Mouse (Mus musculus): Measurements from ENCODE around the gene Tie1. TPM values are rescaled to one million over a fixed set of nuclear protein-coding genes. Genes with fewer than 3 reads are reported as not detected.
A peak's percentile ranks its signal among the peaks of the same experiment; 100 is the strongest.

Gene Tie1
- polyA plus RNA-seq, 1 experiment from 2014 or later = 21.8 TPM

- peak overlapping the region; percentile 48 for H3K4me3 ChIP-seq (ENCODE audit: low read length)
- H3K4me1 ChIP-seq (ENCODE audit: control insufficient read depth, insufficient read depth, low read length) = peaks cover 10% of the 10 kb centered on the region; the same call in 1 of the 2 replicates
- H3K9me3 ChIP-seq (ENCODE audit: control insufficient read depth, low read length) = no peaks in the 10 kb centered on the region
- 25% methylated on average over 24 of the region's 24 CpGs for WGBS
- peak overlapping the region; percentile 66 for H3K9ac ChIP-seq (ENCODE audit: low read depth, low read length)
- H3K27me3 ChIP-seq (replicated peaks; ENCODE audit: control insufficient read depth, insufficient read depth, low read length) = no peaks in the 10 kb centered on the region
- H3K27ac ChIP-seq (ENCODE audit: low read length) = no peak overlapping the region
- peak; percentile 54 for ATAC-seq
- H3K4me2 ChIP-seq (ENCODE audit: low read depth, low read length) = peak overlapping the region; percentile 80
- H3K36me3 ChIP-seq (ENCODE audit: control insufficient read depth, insufficient read depth, low read length) = no peaks in the 10 kb centered on the region
These were observed 43.3 kb downstream of the Tie1 start for GRCm38 (mm10) chr4:118446415-118447153.

DNA sequence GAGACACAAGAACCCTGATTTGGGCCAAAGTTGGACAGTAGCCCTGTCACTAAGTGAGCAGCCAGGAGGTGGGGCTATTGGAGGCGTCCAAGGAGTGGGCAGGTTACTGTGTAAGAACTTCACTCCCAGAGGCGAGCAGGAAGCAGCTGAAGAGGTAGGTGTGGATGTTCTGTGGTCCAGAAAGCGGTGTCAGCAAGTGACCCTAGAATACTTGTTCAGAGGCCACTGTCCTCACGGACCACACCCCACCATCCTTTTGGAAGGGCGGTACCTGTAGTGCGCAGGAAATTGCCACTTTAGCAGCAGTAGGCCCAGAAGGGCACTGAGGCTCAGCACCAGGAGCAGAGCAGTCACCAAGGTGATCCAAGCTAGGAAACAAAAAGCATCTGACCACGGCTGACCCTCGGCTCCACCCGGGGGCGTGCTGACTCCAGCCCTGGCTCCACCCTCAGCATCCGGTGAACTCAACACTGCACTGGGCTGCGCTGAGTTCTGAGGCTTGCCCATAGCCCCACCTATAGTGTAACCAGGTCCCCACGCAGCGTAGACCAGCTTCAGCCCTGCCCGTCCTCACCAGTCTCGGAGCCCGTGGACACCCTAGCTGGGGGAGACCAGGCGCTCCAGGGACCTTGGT, 44.0 kb downstream of the Tie1 start:
- H3K4me1 ChIP-seq (ENCODE audit: control insufficient read depth, insufficient read depth, low read length) = peaks cover 10% of the 10 kb centered on the region; the same call in 1 of the 2 replicates
- H3K27ac ChIP-seq (ENCODE audit: low read length) = no peak overlapping the region
- no peaks in the 10 kb centered on the region for H3K27me3 ChIP-seq (replicated peaks; ENCODE audit: control insufficient read depth, insufficient read depth, low read length)
- 24% methylated on average over 18 of the region's 18 CpGs for WGBS
- peak overlapping the region; percentile 80 for H3K4me2 ChIP-seq (ENCODE audit: low read depth, low read length)
- no peaks in the 10 kb centered on the region for H3K36me3 ChIP-seq (ENCODE audit: control insufficient read depth, insufficient read depth, low read length)
- H3K9ac ChIP-seq (ENCODE audit: low read depth, low read length) = peak overlapping the region; percentile 66
- ATAC-seq = peak; percentile 85
- peak overlapping the region; percentile 48 for H3K4me3 ChIP-seq (ENCODE audit: low read length)
- no peaks in the 10 kb centered on the region for H3K9me3 ChIP-seq (ENCODE audit: control insufficient read depth, low read length)

DNA sequence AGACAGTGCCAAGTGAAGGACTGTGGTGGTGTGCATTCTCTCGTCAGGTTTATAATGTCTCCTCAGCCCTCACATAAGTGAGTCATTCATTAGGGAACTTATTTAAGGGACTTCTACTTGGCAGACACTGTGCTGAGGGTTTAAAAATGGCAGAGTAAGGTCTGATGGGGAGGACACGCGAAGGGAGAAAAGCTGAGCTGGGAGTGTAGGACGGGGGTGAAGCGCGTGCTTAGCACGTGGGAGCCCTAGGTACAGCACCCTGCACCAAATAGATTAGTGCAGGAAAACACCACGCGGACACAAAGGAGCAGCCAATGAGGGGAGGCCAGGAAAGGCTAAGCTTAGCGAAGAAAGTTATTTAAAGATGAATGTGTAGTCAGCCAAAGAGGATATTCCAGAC, 44.8 kb downstream of the Tie1 start:
- Histone ChIP-seq H3K9ac (ENCODE audit: low read depth, low read length) (no peak overlapping the region), H3K9me3 (ENCODE audit: control insufficient read depth, low read length) (no peaks in the 10 kb centered on the region), H3K36me3 (ENCODE audit: control insufficient read depth, insufficient read depth, low read length) (no peaks in the 10 kb centered on the region), H3K27ac (ENCODE audit: low read length) (no peak overlapping the region), H3K4me2 (ENCODE audit: low read depth, low read length) (no peak overlapping the region), H3K27me3 (replicated peaks; ENCODE audit: control insufficient read depth, insufficient read depth, low read length) (no peaks in the 10 kb centered on the region), H3K4me3 (ENCODE audit: low read length) (no peak overlapping the region), H3K4me1 (ENCODE audit: control insufficient read depth, insufficient read depth, low read length) (peaks cover 10% of the 10 kb centered on the region; the same call in 1 of the 2 replicates)
- 85% methylated on average over 10 of the region's 10 CpGs for WGBS
- ATAC-seq = no peak

DNA sequence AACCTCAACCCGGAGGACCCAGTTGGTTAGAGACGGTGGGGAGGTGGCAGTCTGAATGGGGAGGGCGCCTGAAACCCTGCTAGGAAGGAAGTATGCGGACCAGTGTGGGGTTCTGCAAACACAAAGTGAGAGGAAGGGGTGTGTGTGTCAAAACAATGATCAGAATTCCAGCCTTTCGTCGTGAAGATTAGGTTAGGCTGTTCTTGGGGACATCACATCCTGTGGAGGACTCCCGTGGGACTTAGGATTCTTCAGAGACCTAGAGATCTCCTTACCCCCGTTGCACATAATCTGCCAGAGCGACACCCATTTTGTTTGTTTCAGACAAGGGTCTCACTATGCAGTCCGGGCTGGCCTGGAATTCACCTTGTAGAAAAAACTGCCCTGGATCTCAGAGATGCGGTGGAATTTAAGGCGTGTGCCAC, 52.0 kb downstream of the Tie1 start:
- 5% methylated on average over 12 of the region's 12 CpGs for WGBS
- Histone ChIP-seq H3K4me2 (ENCODE audit: low read depth, low read length) (peak overlapping the region; percentile 97), H3K36me3 (ENCODE audit: control insufficient read depth, insufficient read depth, low read length) (0 out of 2 replicates have a peak, but pooled peaks cover 7% of the 10 kb centered on the region), H3K4me1 (ENCODE audit: control insufficient read depth, insufficient read depth, low read length) (peaks cover 26% of the 10 kb centered on the region), H3K27ac (ENCODE audit: low read length) (peak overlapping the region; percentile 89), H3K9me3 (ENCODE audit: control insufficient read depth, low read length) (no peaks in the 10 kb centered on the region), H3K9ac (ENCODE audit: low read depth, low read length) (peak overlapping the region; percentile 88), H3K27me3 (replicated peaks; ENCODE audit: control insufficient read depth, insufficient read depth, low read length) (no peaks in the 10 kb centered on the region), H3K4me3 (ENCODE audit: low read length) (peak overlapping the region; percentile 74)
- ATAC-seq = no peak

GRCm38 (mm10) chr4:118436820-118437603, 52.8 kb downstream of the Tie1 start, which contains the start of gene Cdc20:
Gene Cdc20, minus strand, starts transcription at chr4:118437352.
- H3K9me3 ChIP-seq (ENCODE audit: control insufficient read depth, low read length) = no peaks in the 10 kb centered on the region
- peak within 1 kb of the TSS; percentile 74 for H3K4me3 ChIP-seq (ENCODE audit: low read length)
- peak within 1 kb of the TSS; percentile 89 for H3K27ac ChIP-seq (ENCODE audit: low read length)
- peaks cover 26% of the 10 kb centered on the region for H3K4me1 ChIP-seq (ENCODE audit: control insufficient read depth, insufficient read depth, low read length)
- H3K36me3 ChIP-seq (ENCODE audit: control insufficient read depth, insufficient read depth, low read length) = peaks cover 10% of the 10 kb centered on the region
- WGBS = 0% methylated on average over 67 of the region's 67 CpGs
- peak within 1 kb of the TSS; percentile 97 for H3K4me2 ChIP-seq (ENCODE audit: low read depth, low read length)
- H3K9ac ChIP-seq (ENCODE audit: low read depth, low read length) = peak within 1 kb of the TSS; percentile 88
- no peaks in the 10 kb centered on the region for H3K27me3 ChIP-seq (replicated peaks; ENCODE audit: control insufficient read depth, insufficient read depth, low read length)
- peak; percentile 95 for ATAC-seq

GRCm38 (mm10) chr4:118432332-118432731, 57.5 kb downstream of the Tie1 start:
- H3K27me3 ChIP-seq (replicated peaks; ENCODE audit: control insufficient read depth, insufficient read depth, low read length) = no peaks in the 10 kb centered on the region
- peaks cover 21% of the 10 kb centered on the region for H3K36me3 ChIP-seq (ENCODE audit: control insufficient read depth, insufficient read depth, low read length)
- ATAC-seq = no peak
- peak overlapping the region; percentile 19; the same call in 1 of the 2 replicates for H3K27ac ChIP-seq (ENCODE audit: low read length)
- 68% methylated on average over 8 of the region's 8 CpGs for WGBS
- no peak overlapping the region for H3K9ac ChIP-seq (ENCODE audit: low read depth, low read length)
- H3K9me3 ChIP-seq (ENCODE audit: control insufficient read depth, low read length) = no peaks in the 10 kb centered on the region
- H3K4me2 ChIP-seq (ENCODE audit: low read depth, low read length) = no peak overlapping the region
- H3K4me1 ChIP-seq (ENCODE audit: control insufficient read depth, insufficient read depth, low read length) = peaks cover 43% of the 10 kb centered on the region
- H3K4me3 ChIP-seq (ENCODE audit: low read length) = no peak overlapping the region

- Histone ChIP-seq H3K4me3 (ENCODE audit: low read length) (peak overlapping the region; percentile 72), H3K4me2 (ENCODE audit: low read depth, low read length) (peak overlapping the region; percentile 83), H3K9ac (ENCODE audit: low read depth, low read length) (peak overlapping the region; percentile 92), H3K4me1 (ENCODE audit: control insufficient read depth, insufficient read depth, low read length) (peaks cover 28% of the 10 kb centered on the region), H3K27ac (ENCODE audit: low read length) (peak overlapping the region; percentile 89), H3K9me3 (ENCODE audit: control insufficient read depth, low read length) (no peaks in the 10 kb centered on the region), H3K36me3 (ENCODE audit: control insufficient read depth, insufficient read depth, low read length) (peaks cover 21% of the 10 kb centered on the region), H3K27me3 (replicated peaks; ENCODE audit: control insufficient read depth, insufficient read depth, low read length) (no peaks in the 10 kb centered on the region)
- ATAC-seq = no peak
- 44% methylated on average over 7 of the region's 7 CpGs for WGBS
These were observed 60.5 kb downstream of the Tie1 start for GRCm38 (mm10) chr4:118429215-118429895.

DNA sequence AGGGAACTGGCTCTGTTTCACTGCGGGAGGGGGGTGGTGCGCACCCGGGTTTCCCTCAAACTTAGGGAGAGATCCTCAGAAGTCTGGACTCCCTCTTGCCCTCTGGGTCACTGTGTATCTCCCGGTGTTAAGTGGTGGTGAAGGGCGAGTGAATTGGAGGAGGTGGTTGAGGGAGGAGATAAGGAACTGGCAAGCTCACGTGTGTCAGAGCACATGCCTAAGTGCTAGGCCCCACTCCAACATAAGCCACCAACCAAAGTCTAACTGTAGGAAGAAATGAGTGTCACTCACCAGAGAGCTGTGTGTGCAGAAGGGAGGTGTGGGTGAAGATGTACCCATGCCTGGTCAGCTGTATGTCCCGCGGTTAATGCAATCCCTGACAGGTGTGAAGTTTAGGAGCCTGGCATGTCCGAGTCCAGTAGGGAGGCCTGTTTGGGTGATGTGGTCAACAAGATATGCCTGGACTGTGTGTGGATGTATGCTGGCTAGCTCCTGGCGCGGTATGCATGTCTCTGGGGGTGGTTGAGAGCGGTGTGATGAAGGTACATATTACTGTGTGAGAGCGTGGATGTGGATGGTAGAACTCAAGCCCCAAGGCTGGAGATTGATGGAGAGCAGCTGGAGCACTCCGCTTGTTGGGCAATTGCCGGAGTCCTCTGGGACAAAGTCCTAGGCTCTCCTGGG, 61.2 kb downstream of the Tie1 start:
- H3K9ac ChIP-seq (ENCODE audit: low read depth, low read length) = peak overlapping the region; percentile 92
- H3K27ac ChIP-seq (ENCODE audit: low read length) = peak overlapping the region; percentile 89
- H3K36me3 ChIP-seq (ENCODE audit: control insufficient read depth, insufficient read depth, low read length) = peaks cover 21% of the 10 kb centered on the region
- peaks cover 26% of the 10 kb centered on the region for H3K4me1 ChIP-seq (ENCODE audit: control insufficient read depth, insufficient read depth, low read length)
- 27% methylated on average over 15 of the region's 15 CpGs for WGBS
- H3K4me3 ChIP-seq (ENCODE audit: low read length) = peak overlapping the region; percentile 72
- ATAC-seq = peak; percentile 48
- H3K4me2 ChIP-seq (ENCODE audit: low read depth, low read length) = peak overlapping the region; percentile 83
- no peaks in the 10 kb centered on the region for H3K27me3 ChIP-seq (replicated peaks; ENCODE audit: control insufficient read depth, insufficient read depth, low read length)
- H3K9me3 ChIP-seq (ENCODE audit: control insufficient read depth, low read length) = no peaks in the 10 kb centered on the region

All from intestine, embryonic 16.5 days (tissue).